Mouse (Mus musculus) mouse trophoblast stem cell (cell line): ENCODE data around the gene Atp6v0b.

Experiments
- in situ Hi-C, 2 experiments: fragments of 300-500 bp; cut with MseI, MboI; formaldehyde crosslinking; loops; 2 replicates in 1 of 2; 3 replicates in 1 of 2; pipeline ENCODE4 v1.15.1; 2025

Atp6v0b gene

GRCm38 (mm10) chr4:117912131-117912561 is 25.0 kb upstream of the Atp6v0b start:
- in situ Hi-C loops: no loop called here

- in situ Hi-C loops: no loop called here
These were observed 21.8 kb upstream of the Atp6v0b start for GRCm38 (mm10) chr4:117908834-117909453.

GRCm38 (mm10) chr4:117906196-117906595 is 19.1 kb upstream of the Atp6v0b start:
- in situ Hi-C loops: no loop called here

- in situ Hi-C loops: no loop called here
These were observed 17.6 kb upstream of the Atp6v0b start for GRCm38 (mm10) chr4:117904761-117905160.

- in situ Hi-C loops: no loop called here
These were observed 17.0 kb upstream of the Atp6v0b start for GRCm38 (mm10) chr4:117904094-117904493.

- in situ Hi-C loops: no loop called here
These were observed 11.0 kb upstream of the Atp6v0b start for GRCm38 (mm10) chr4:117898111-117898510.

GRCm38 (mm10) chr4:117896031-117896430 is 8.9 kb upstream of the Atp6v0b start:
- in situ Hi-C loops: no loop called here

GRCm38 (mm10) chr4:117895339-117895738 is 8.2 kb upstream of the Atp6v0b start:
- in situ Hi-C loops: no loop called here

- in situ Hi-C loops: no loop called here
These were observed 7.5 kb upstream of the Atp6v0b start for GRCm38 (mm10) chr4:117894601-117895000.

- in situ Hi-C loops: no loop called here
These were observed 6.2 kb upstream of the Atp6v0b start for GRCm38 (mm10) chr4:117893376-117893775.

- in situ Hi-C loops: no loop called here
These were observed 4.6 kb upstream of the Atp6v0b start, which contains the start of gene Dph2 for GRCm38 (mm10) chr4:117891738-117892161. TSS of gene Dph2 (minus strand) at chr4:117892032.

GRCm38 (mm10) chr4:117890750-117891149 is 3.6 kb upstream of the Atp6v0b start:
- in situ Hi-C loops: no loop called here

GRCm38 (mm10) chr4:117890031-117890430 is 2.9 kb upstream of the Atp6v0b start:
- in situ Hi-C loops: no loop called here

GRCm38 (mm10) chr4:117889471-117889870 is 2.3 kb upstream of the Atp6v0b start:
- in situ Hi-C loops: no loop called here

GRCm38 (mm10) chr4:117887920-117888319 is 787 bp upstream of the Atp6v0b start:
- in situ Hi-C loops: no loop called here

- in situ Hi-C loops: no loop called here
These were observed 489 bp downstream of the Atp6v0b start for GRCm38 (mm10) chr4:117886644-117887043.

GRCm38 (mm10) chr4:117885994-117886393 is 1.1 kb downstream of the Atp6v0b start:
- in situ Hi-C loops: no loop called here

GRCm38 (mm10) chr4:117885093-117885492 is 2.0 kb downstream of the Atp6v0b start:
- in situ Hi-C loops: no loop called here

GRCm38 (mm10) chr4:117884146-117884545 is 3.0 kb downstream of the Atp6v0b start:
- in situ Hi-C loops: no loop called here

- in situ Hi-C loops: no loop called here
These were observed 4.1 kb downstream of the Atp6v0b start, which contains the start of gene B4galt2 for GRCm38 (mm10) chr4:117882701-117883691. TSS of gene B4galt2 (minus strand) at chr4:117883487.

- in situ Hi-C loops: no loop called here
These were observed 8.4 kb downstream of the Atp6v0b start for GRCm38 (mm10) chr4:117878703-117879102.

GRCm38 (mm10) chr4:117878301-117878700 is 8.8 kb downstream of the Atp6v0b start:
- in situ Hi-C loops: no loop called here
